Mouse (Mus musculus) MEL (cell line): Measurements from ENCODE around the gene Lhpp. TPM values are rescaled to one million over a fixed set of nuclear protein-coding genes. Genes with fewer than 3 reads are reported as not detected.

Experiments used
- DNase-seq: peaks from one replicate; pipeline ENCODE4 v3.0.0; 2011; ENCODE audit warnings: low read depth, low spot score
- H3K27ac ChIP-seq: 2 replicates; pipeline ENCODE4 v1.5.1; 2012; ENCODE audit warnings: low read depth, mild to moderate bottlenecking, control low read depth, low read length, moderate library complexity; ENCODE audit not compliant: control insufficient read depth
- H3K27me3 ChIP-seq, 2 experiments: fragments of 150-350 bp in 1 of 2; sonication (generic) in 1 of 2; 2 replicates each; pipeline ENCODE4 v1.6.1; 2012; ENCODE audit warnings: low read length in 2 of 2, mild to moderate bottlenecking in 2 of 2, improper control_type of control experiment in 1 of 2, moderate library complexity in 1 of 2; ENCODE audit not compliant: insufficient read depth in 2 of 2, control insufficient read depth in 1 of 2
- H3K36me3 ChIP-seq, 2 experiments: 2 replicates each; pipeline ENCODE4 v1.6.1; 2012 to 2014; ENCODE audit warnings: low read length in 2 of 2, improper control_type of control experiment in 1 of 2, inconsistent platforms in 1 of 2, mild to moderate bottlenecking in 1 of 2; ENCODE audit not compliant: insufficient read depth in 2 of 2, control insufficient read depth in 1 of 2
- H3K4me1 ChIP-seq, 2 experiments: fragments of 150-350 bp in 1 of 2; sonication (generic) in 1 of 2; 2 replicates each; pipeline ENCODE4 v1.6.1; 2012; ENCODE audit warnings: low read length in 2 of 2, improper control_type of control experiment in 1 of 2, mild to moderate bottlenecking in 1 of 2; ENCODE audit not compliant: insufficient read depth in 2 of 2, control insufficient read depth in 1 of 2
- H3K4me3 ChIP-seq, 2 experiments: fragments of 150-350 bp in 1 of 2; sonication (generic) in 1 of 2; 2 replicates each; pipeline ENCODE4 v1.5.1; 2012; ENCODE audit warnings: low read depth in 2 of 2, low read length in 2 of 2, mild to moderate bottlenecking in 2 of 2, moderate library complexity in 2 of 2, control low read depth in 1 of 2, improper control_type of control experiment in 1 of 2; ENCODE audit not compliant: control insufficient read depth in 1 of 2, insufficient read depth in 1 of 2
- H3K79me2 ChIP-seq: 2 replicates; pipeline ENCODE4 v1.6.1; 2012; ENCODE audit warnings: mild to moderate bottlenecking, low read length, moderate library complexity; ENCODE audit not compliant: control insufficient read depth, poor library complexity, insufficient read depth
- H3K9ac ChIP-seq: 2 replicates; pipeline ENCODE4 v1.6.1; 2012; ENCODE audit warnings: low read depth, mild to moderate bottlenecking, control low read depth, low read length, moderate library complexity; ENCODE audit not compliant: control insufficient read depth, poor library complexity, severe bottlenecking
- H3K9me3 ChIP-seq: fragments of 150-350 bp; sonication (generic); replicated peaks from 2 replicates; pipeline ENCODE4 v1.6.1; 2012; ENCODE audit warnings: mild to moderate bottlenecking, low read length, improper control_type of control experiment, moderate library complexity; ENCODE audit not compliant: insufficient read depth
- E2F4 ChIP-seq: IDR thresholded peaks from 2 replicates; pipeline ENCODE4 v1.6.1; 2011; ENCODE audit warnings: low read depth, low read length, improper control_type of control experiment, borderline replicate concordance
- ELF1 ChIP-seq: IDR thresholded peaks from 2 replicates; pipeline ENCODE4 v1.6.1; 2014; ENCODE audit warnings: low read depth, mild to moderate bottlenecking, inconsistent platforms, low read length, improper control_type of control experiment, moderate library complexity
- EP300 ChIP-seq, 2 experiments: IDR thresholded peaks; 2 replicates each; pipeline ENCODE4 v1.6.1; 2011; ENCODE audit warnings: improper control_type of control experiment in 2 of 2, low read length in 2 of 2, low read depth in 1 of 2, mild to moderate bottlenecking in 1 of 2
- ETS1 ChIP-seq: IDR thresholded peaks from 2 replicates; pipeline ENCODE4 v1.6.1; 2012; ENCODE audit warnings: low read depth, mild to moderate bottlenecking, inconsistent platforms, low read length, improper control_type of control experiment, moderate library complexity
- GABPA ChIP-seq: IDR thresholded peaks from 2 replicates; pipeline ENCODE4 v1.6.1; 2012; ENCODE audit warnings: low read depth, mild to moderate bottlenecking, inconsistent platforms, low read length, improper control_type of control experiment, moderate library complexity
- MAZ ChIP-seq: IDR thresholded peaks from 2 replicates; pipeline ENCODE4 v1.6.1; 2012; ENCODE audit warnings: low read depth, mild to moderate bottlenecking, inconsistent platforms, low read length, improper control_type of control experiment
- MEF2A ChIP-seq: IDR thresholded peaks from 2 replicates; pipeline ENCODE4 v1.6.1; 2014; ENCODE audit warnings: low read depth, mild to moderate bottlenecking, inconsistent platforms, low read length, improper control_type of control experiment; ENCODE audit not compliant: poor library complexity, insufficient replicate concordance, severe bottlenecking; ENCODE audit errors: extremely low read depth
- MXI1 ChIP-seq: IDR thresholded peaks from 2 replicates; pipeline ENCODE4 v1.6.1; 2011; ENCODE audit warnings: mild to moderate bottlenecking, low read depth, low read length, improper control_type of control experiment
- MYC ChIP-seq: IDR thresholded peaks from 2 replicates; pipeline ENCODE4 v1.6.1; 2011; ENCODE audit warnings: low read depth, mild to moderate bottlenecking, low read length, improper control_type of control experiment, moderate library complexity
- NRF1 ChIP-seq: IDR thresholded peaks from 2 replicates; pipeline ENCODE4 v1.6.1; 2014; ENCODE audit warnings: low read depth, mild to moderate bottlenecking, inconsistent platforms, low read length, improper control_type of control experiment, moderate library complexity; ENCODE audit not compliant: poor library complexity, insufficient read depth, severe bottlenecking
- POLR2A ChIP-seq, 2 experiments: IDR thresholded peaks; 2 replicates each; pipeline ENCODE4 v1.6.1; 2011 to 2012; ENCODE audit warnings: low read length in 2 of 2, mild to moderate bottlenecking in 2 of 2, control low read depth in 1 of 2, improper control_type of control experiment in 1 of 2, low read depth in 1 of 2, moderate library complexity in 1 of 2; ENCODE audit not compliant: control insufficient read depth in 1 of 2, insufficient read depth in 1 of 2, poor library complexity in 1 of 2
- RCOR1 ChIP-seq: IDR thresholded peaks from 2 replicates; pipeline ENCODE4 v1.6.1; 2012; ENCODE audit warnings: low read depth, mild to moderate bottlenecking, inconsistent platforms, low read length, improper control_type of control experiment
- TAL1 ChIP-seq: IDR thresholded peaks from 2 replicates; pipeline ENCODE4 v1.6.1; 2012; ENCODE audit warnings: mild to moderate bottlenecking, inconsistent platforms, low read length, moderate library complexity, mixed read lengths
- TCF12 ChIP-seq: IDR thresholded peaks from 2 replicates; pipeline ENCODE4 v1.6.1; 2014; ENCODE audit warnings: low read depth, mild to moderate bottlenecking, inconsistent platforms, low read length, improper control_type of control experiment, moderate library complexity
- USF1 ChIP-seq: IDR thresholded peaks from 2 replicates; pipeline ENCODE4 v1.6.1; 2014; ENCODE audit warnings: low read depth, mild to moderate bottlenecking, inconsistent platforms, low read length, improper control_type of control experiment, moderate library complexity
- ZC3H11A ChIP-seq: IDR thresholded peaks from 2 replicates; pipeline ENCODE4 v1.6.1; 2012; ENCODE audit warnings: low read depth, mild to moderate bottlenecking, inconsistent platforms, low read length, improper control_type of control experiment
- ZKSCAN1 ChIP-seq: IDR thresholded peaks from 2 replicates; pipeline ENCODE4 v1.6.1; 2012; ENCODE audit warnings: low read depth, mild to moderate bottlenecking, inconsistent platforms, low read length, improper control_type of control experiment, moderate library complexity
- ZMIZ1 ChIP-seq: IDR thresholded peaks from 2 replicates; pipeline ENCODE4 v1.6.1; 2012; ENCODE audit warnings: low read depth, mild to moderate bottlenecking, inconsistent platforms, low read length, improper control_type of control experiment, moderate library complexity
- ZNF384 ChIP-seq: IDR thresholded peaks from 2 replicates; pipeline ENCODE4 v1.6.1; 2012; ENCODE audit warnings: low read depth, mild to moderate bottlenecking, inconsistent platforms, low read length, improper control_type of control experiment
- polyA plus RNA-seq, 2 experiments: library from polyadenylated mRNA; stranded (reverse) in 1 of 2; unstranded in 1 of 2; fragments of >175 nt in 1 of 2; fragments of >200 nt in 1 of 2; gene quantifications; 2 replicates each; pipeline versions ENCODE4 v1.2.1 to v1.2.4; 2012; ENCODE audit warnings: low replicate concordance in 2 of 2, low read depth in 1 of 2; ENCODE audit not compliant: insufficient read length in 2 of 2, insufficient read depth in 1 of 2, missing spikeins in 1 of 2
- total RNA-seq: library from RNA; depleted of rRNA; stranded (reverse); fragments of 300-350 nt; gene quantifications from 2 replicates; pipeline ENCODE4 v1.2.3, GENCODE M21; 2012

Gene Lhpp
- total and polyA plus RNA-seq, 3 experiments = 31.0 to 39.3 TPM; not detected in 1

DNA sequence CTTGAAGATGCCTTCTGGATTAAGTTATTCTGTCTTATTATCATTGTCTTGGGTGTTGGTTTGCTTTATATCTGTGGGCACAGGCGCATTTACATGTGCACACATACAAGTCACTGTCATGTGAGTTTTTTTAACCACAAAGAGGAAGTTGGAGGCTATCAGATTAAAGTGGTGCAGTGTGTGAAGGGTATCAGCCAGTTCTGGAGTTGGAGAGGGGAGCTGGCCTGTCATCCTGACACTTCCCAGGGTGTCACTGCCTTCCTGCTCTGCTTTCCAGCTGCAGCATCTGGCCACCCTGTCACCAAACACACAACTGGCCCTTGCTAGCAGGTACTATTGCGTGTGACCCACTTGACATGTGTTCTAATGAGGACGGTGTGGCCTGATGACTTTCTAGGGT, 76.1 kb downstream of the Lhpp start (continued):
- TF ChIP-seq GABPA = no peak

DNA sequence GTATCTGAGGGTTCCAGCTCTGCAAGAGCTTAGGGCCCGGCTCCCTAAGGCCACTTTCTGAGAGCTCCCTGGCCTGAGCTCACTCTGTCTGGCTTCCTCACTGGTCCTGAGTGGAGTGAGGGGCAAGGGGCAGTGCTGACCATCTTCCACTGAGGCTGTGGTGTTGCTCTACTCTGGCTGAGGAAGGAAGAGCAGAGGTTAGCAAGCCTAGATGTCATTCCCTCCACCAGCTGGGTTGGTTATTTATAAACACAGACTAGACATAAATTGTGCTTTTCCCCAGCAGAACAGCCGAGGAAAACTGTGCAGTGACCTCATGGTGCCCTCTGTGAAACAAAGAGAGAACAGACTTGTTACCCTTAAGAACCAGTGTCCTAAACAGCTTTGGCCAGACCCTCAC, 77.5 kb downstream of the Lhpp start:
- no peak overlapping the region for H3K4me3 ChIP-seq
- no peaks in the 10 kb centered on the region for H3K9me3 ChIP-seq
- no peaks in the 10 kb centered on the region for H3K79me2 ChIP-seq
- H3K36me3 ChIP-seq = peaks cover 0 to 17% of the 10 kb centered on the region in 2 experiments; a peak in 2 of 4 replicates
- no peak overlapping the region for H3K9ac ChIP-seq
- H3K4me1 ChIP-seq = peaks cover 11 to 26% of the 10 kb centered on the region in 2 experiments
- no peak overlapping the region for H3K27ac ChIP-seq
- no peaks in the 10 kb centered on the region for H3K27me3 ChIP-seq
- DNase-seq = no peak
- TF ChIP-seq USF1 (no peak), MEF2A (no peak), NRF1 (no peak), MYC (no peak), E2F4 (no peak), ZNF384 (no peak), ZKSCAN1 (no peak), POLR2A (IDR thresholded peaks at IDR 0.05; ENCODE audit: control insufficient read depth in 1 of 2, insufficient read depth in 1 of 2, low read depth in 1 of 2, low read length in 2 of 2, poor library complexity in 1 of 2) (no peak), MXI1 (no peak), ZMIZ1 (no peak), TCF12 (no peak), EP300 (IDR thresholded peaks at IDR 0.05; ENCODE audit: low read depth in 1 of 2, low read length in 2 of 2) (no peak), ZC3H11A (no peak), TAL1 (no peak), RCOR1 (no peak), ETS1 (no peak), MAZ (no peak)

DNA sequence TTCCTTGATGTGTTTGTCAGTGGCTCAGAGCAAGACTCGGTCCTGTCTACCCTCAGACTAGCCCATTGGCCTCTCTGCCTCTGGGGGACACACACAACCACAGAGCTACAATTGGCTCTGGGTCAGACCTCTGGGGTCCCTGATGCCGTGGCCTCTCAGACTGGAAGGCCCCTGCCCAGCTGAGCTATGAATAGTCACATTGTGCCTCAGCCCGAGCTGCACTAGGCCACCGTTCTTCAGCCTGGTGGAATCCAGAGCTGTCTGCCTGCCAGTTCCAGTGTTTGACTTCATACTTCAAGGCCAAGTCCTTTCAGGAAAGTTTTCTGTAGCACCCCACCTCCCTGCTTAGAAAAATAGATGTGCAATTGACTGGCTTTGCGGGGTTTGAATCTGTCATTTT, 78.3 kb downstream of the Lhpp start:
- no peak overlapping the region for H3K27ac ChIP-seq
- no peak for TF ChIP-seq NRF1
- no peak for TF ChIP-seq ELF1

More for the DNA sequence above, 78.3 kb downstream of the Lhpp start:
- Histone ChIP-seq H3K9me3 (no peaks in the 10 kb centered on the region), H3K36me3 (peaks cover 0 to 17% of the 10 kb centered on the region in 2 experiments; a peak in 2 of 4 replicates), H3K79me2 (no peaks in the 10 kb centered on the region), H3K27me3 (no peaks in the 10 kb centered on the region), H3K4me1 (peaks cover 11 to 26% of the 10 kb centered on the region in 2 experiments), H3K4me3 (no peak overlapping the region), H3K9ac (no peak overlapping the region)
- DNase-seq = no peak
